Mouse (Mus musculus) kidney, postnatal 25 days (tissue): Measurements from ENCODE around the gene Pfn3.
A peak's percentile ranks its signal among the peaks of the same experiment; 100 is the strongest.

Source experiments
- DNase-seq, 2 experiments: peaks; one replicate each; pipeline ENCODE4 v3.0.0; 2021; ENCODE audit warnings: mixed read lengths in 2 of 2

Pfn3 gene

GRCm38 (mm10) chr13:55392933-55393332 lies 22.1 kb downstream of the Pfn3 start:
- peak; percentile 41 to 53 for DNase-seq

DNA sequence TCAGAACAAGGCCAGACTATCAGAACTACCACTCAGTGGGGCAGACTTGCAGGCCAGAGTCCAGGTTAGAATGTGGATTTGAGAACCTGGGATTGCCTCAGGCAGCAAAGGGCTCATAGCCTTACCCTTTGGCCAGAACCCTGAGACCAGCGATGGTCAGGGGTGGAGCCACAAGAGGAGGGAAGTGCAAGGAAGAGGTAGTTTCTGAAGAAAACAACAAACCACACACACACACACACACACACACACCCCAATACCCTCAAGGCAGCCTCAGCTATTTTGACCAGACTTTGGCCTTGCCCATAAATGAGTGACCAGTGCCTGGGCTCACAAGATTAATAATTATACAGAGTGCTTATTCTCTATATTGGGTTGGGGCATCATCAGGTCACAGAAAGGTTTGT lies 23.4 kb downstream of the Pfn3 start:
- DNase-seq: peak; percentile 85 to 94

DNA sequence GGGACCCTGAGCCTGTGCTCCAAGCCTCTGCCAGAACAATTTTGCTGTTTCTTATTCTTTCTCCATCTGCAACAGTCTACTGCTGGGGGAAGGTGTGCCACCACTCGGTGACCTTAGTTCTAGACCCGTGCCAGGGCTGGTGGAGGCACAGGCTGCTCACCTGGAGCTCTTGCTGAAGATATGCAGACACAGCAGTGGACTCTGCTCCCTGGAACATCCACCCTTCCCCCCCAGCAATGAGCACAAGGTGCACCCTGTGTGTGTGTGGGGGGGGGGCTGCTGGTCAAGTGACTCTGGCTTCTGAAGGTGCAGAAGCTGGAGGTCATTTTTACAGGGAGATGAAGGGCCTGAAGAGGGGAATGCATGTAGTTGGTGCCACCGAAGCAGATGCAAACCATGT lies 24.4 kb downstream of the Pfn3 start:
- DNase-seq: peak; percentile 86 to 96

- DNase-seq: no peak
These were observed 33.2 kb downstream of the Pfn3 start for GRCm38 (mm10) chr13:55381790-55382189.

- DNase-seq: peak; percentile 48 to 66
These were observed 36.0 kb downstream of the Pfn3 start for GRCm38 (mm10) chr13:55378907-55379580.

DNA sequence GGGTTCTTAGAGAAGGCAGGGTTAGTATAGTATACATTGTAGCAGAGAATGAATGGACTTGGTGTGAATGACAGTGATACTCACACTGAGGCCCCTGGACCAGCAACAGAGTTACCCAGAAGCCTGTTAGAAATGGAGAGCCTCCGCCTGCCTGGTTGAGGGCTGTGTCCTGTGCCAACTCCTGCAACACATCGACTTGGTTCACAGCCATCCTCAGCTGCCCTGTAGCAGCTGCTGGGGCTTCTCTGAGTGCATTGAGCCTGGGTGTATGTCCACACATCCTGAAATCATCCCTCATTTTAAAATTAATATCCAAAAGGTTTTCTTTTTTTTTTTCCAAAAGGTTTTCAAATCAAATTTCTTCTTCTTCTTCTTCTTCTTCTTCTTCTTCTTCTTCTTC lies 39.2 kb downstream of the Pfn3 start:
- peak in 1 of 2 experiments; percentile 27 for DNase-seq

DNA sequence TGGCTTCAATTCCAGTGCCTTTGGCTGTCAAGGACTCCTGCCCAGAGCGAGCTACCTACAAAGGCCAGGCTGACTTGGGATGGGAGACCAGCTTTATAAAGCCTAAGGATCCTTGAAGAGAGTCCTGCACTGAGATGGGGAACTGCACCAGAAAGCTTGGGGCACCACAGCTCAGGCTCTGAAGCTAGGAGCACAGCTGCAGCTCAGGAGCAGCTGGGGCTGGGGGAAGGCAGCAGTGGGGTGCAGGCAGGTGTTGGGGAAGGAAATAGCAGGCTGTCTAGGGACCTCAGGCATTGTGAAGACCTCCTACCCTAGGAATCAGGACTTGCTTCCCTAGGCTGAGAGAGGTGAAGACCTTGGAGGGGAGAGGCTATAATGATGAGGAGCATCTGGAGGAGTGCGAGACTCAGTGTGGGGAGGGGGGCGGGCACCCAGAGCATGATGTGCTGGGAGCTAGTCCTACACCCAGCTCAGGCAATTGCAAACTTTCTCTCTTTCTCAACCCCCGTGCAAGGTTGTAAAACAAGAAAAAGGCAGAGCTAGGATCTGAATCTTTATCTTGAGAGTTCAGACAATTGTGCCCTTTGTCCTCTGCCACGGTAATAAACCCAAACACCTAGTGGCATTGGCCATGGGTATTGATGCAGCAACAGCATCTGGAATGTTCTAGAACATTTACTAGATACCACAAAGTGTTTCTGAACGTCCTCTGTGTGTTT lies 40.7 kb downstream of the Pfn3 start:
- DNase-seq: no peak

GRCm38 (mm10) chr13:55371740-55372139 lies 43.3 kb downstream of the Pfn3 start:
- no peak for DNase-seq

- no peak for DNase-seq
These were observed 43.9 kb downstream of the Pfn3 start for GRCm38 (mm10) chr13:55371007-55371681.

- DNase-seq: peak; percentile 80 to 88
These were observed 44.8 kb downstream of the Pfn3 start for GRCm38 (mm10) chr13:55370234-55370633.

DNA sequence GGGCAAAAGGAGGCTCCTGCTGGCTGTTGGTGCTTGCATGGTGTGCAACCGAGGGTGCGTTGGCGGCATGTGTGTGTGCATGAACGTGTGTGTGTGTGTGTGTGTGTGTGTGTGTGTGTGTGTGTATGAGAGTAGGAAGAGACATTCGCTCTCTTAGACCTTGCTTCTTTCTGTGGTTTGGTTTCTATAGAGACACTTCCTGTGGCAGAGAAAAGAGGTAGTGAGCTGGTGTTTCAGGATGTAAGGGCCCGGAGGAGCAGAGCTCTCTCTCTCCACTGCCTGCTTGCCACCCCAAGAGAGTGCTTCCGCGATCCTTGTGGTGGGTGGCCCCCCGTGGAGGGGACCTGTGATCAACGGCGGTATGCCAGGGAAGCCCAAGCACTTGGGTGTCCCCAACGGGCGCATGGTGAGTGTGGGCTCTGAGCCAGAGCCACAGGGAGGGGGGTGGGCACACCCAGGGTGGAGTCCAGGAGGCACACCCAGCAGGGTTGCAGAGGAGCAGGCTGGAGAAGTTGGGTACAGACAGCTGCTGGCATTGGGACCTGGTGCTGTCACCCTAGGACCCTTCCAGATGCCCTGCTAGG lies 45.4 kb downstream of the Pfn3 start, which contains the start of gene Rgs14:
TSS of gene Rgs14 (plus strand) at position 202 of the 584 bp plus-strand sequence.
- no peak for DNase-seq

GRCm38 (mm10) chr13:55368401-55368800 lies 46.6 kb downstream of the Pfn3 start:
- peak in 1 of 2 experiments; percentile 33 for DNase-seq
